Mouse (Mus musculus): ENCODE measurements around the gene Nfe2l1.
"Not testable (repeated sequence)": the region's sequence is repeated elsewhere in the genome, so short reads cannot be mapped to it uniquely, and the experiment has no call there.

Nfe2l1 gene

GRCm38 (mm10) chr11:96786731-96787450 is 42.9 kb downstream of the Nfe2l1 start:
- ATAC-seq (ENCODE audit: insufficient number of reproducible peaks, low FRiP score, low TSS enrichment) = no peak

GRCm38 (mm10) chr11:96784847-96785246 is 44.9 kb downstream of the Nfe2l1 start:
- ATAC-seq (ENCODE audit: insufficient number of reproducible peaks, low FRiP score, low TSS enrichment) = not testable (repeated sequence)

- ATAC-seq (ENCODE audit: insufficient number of reproducible peaks, low FRiP score, low TSS enrichment) = no peak
Observed at GRCm38 (mm10) chr11:96781425-96781824, 48.3 kb downstream of the Nfe2l1 start.

- no peak for ATAC-seq (ENCODE audit: insufficient number of reproducible peaks, low FRiP score, low TSS enrichment)
Observed at GRCm38 (mm10) chr11:96780306-96780705, 49.5 kb downstream of the Nfe2l1 start.

- not testable (repeated sequence) for ATAC-seq (ENCODE audit: insufficient number of reproducible peaks, low FRiP score, low TSS enrichment)
Observed at GRCm38 (mm10) chr11:96778061-96778627, 51.6 kb downstream of the Nfe2l1 start.

- ATAC-seq (ENCODE audit: insufficient number of reproducible peaks, low FRiP score, low TSS enrichment) = peak; percentile 100
Observed at GRCm38 (mm10) chr11:96776968-96777962, 52.5 kb downstream of the Nfe2l1 start, which contains the start of gene Snx11. Gene Snx11, minus strand, starts transcription at chr11:96777559.

GRCm38 (mm10) chr11:96776068-96776467 is 53.7 kb downstream of the Nfe2l1 start:
- ATAC-seq (ENCODE audit: insufficient number of reproducible peaks, low FRiP score, low TSS enrichment) = no peak

GRCm38 (mm10) chr11:96775665-96776064 is 54.1 kb downstream of the Nfe2l1 start:
- ATAC-seq (ENCODE audit: insufficient number of reproducible peaks, low FRiP score, low TSS enrichment) = no peak

- no peak for ATAC-seq (ENCODE audit: insufficient number of reproducible peaks, low FRiP score, low TSS enrichment)
Observed at GRCm38 (mm10) chr11:96775063-96775462, 54.7 kb downstream of the Nfe2l1 start.

GRCm38 (mm10) chr11:96774536-96774935 is 55.2 kb downstream of the Nfe2l1 start:
- no peak for ATAC-seq (ENCODE audit: insufficient number of reproducible peaks, low FRiP score, low TSS enrichment)

GRCm38 (mm10) chr11:96772413-96772812 is 57.4 kb downstream of the Nfe2l1 start:
- no peak for ATAC-seq (ENCODE audit: insufficient number of reproducible peaks, low FRiP score, low TSS enrichment)

- ATAC-seq (ENCODE audit: insufficient number of reproducible peaks, low FRiP score, low TSS enrichment) = no peak
Observed at GRCm38 (mm10) chr11:96771274-96771975, 58.3 kb downstream of the Nfe2l1 start.

- ATAC-seq (ENCODE audit: insufficient number of reproducible peaks, low FRiP score, low TSS enrichment) = no peak
Observed at GRCm38 (mm10) chr11:96768240-96768639, 61.5 kb downstream of the Nfe2l1 start.

All from cerebellum, adult (tissue).